Mouse (Mus musculus) kidney, postnatal 0 days (tissue): ENCODE results near the gene Bicral. TPM values are rescaled to one million over a fixed set of nuclear protein-coding genes. Genes with fewer than 3 reads are reported as not detected.

Source experiments
- ATAC-seq: fragments of 200-750 bp; cut with Nextera tagmentation; replicated peaks from 2 replicates; pipeline ENCODE4 v1.8.0; 2017; ENCODE audit warnings: low read depth, moderate number of reproducible peaks, moderate TSS enrichment, moderate library complexity; ENCODE audit not compliant: low FRiP score
- DNase-seq: peaks from one replicate; pipeline ENCODE4 v3.0.0-alpha.2; 2016; ENCODE audit warnings: low spot score
- H3K27ac ChIP-seq: fragments of 300-500 bp; sonication (generic); 2 replicates; pipeline ENCODE4 v1.5.1; 2014; ENCODE audit warnings: mild to moderate bottlenecking
- H3K27me3 ChIP-seq: fragments of 300-500 bp; sonication (generic); 2 replicates; pipeline ENCODE4 v1.6.1; 2014; ENCODE audit warnings: low read length, mixed read lengths; ENCODE audit not compliant: insufficient read depth
- H3K36me3 ChIP-seq: fragments of 300-500 bp; sonication (generic); 2 replicates; pipeline ENCODE4 v1.6.1; 2014; ENCODE audit warnings: low read length, mixed read lengths; ENCODE audit not compliant: insufficient read depth
- H3K4me1 ChIP-seq: fragments of 300-500 bp; sonication (generic); replicated peaks from 2 replicates; pipeline ENCODE4 v1.6.1; 2014; ENCODE audit warnings: antibody characterized with exemption, low read length, mixed read lengths; ENCODE audit not compliant: insufficient read depth
- H3K4me2 ChIP-seq: fragments of 300-500 bp; sonication (generic); 2 replicates; pipeline ENCODE4 v1.6.1; 2014; ENCODE audit warnings: mild to moderate bottlenecking, low read length, moderate library complexity, mixed read lengths
- H3K4me3 ChIP-seq: fragments of 300-500 bp; sonication (generic); replicated peaks from 2 replicates; pipeline ENCODE4 v1.5.1; 2014; ENCODE audit warnings: low read depth, low read length
- H3K9ac ChIP-seq: fragments of 300-500 bp; sonication (generic); 2 replicates; pipeline ENCODE4 v1.6.1; 2014; ENCODE audit warnings: low read depth, low read length
- H3K9me3 ChIP-seq: fragments of 300-500 bp; sonication (generic); replicated peaks from 2 replicates; pipeline ENCODE4 v1.6.1; 2016; ENCODE audit warnings: low read length, inconsistent platforms, mixed read lengths
- CTCF ChIP-seq: IDR thresholded peaks from 2 replicates; pipeline ENCODE4 v1.5.1; 2016; ENCODE audit warnings: antibody characterized with exemption, low read depth, mild to moderate bottlenecking, moderate library complexity
- WGBS: fragments of 180-500 bp; shearing (Covaris S2); extraction: QIAGEN DNeasy Blood & Tissue Kit; methylation state at CpG from one replicate; pipeline ENCODE4 v1.1.7; 2014; 5-methylcytosine and 5-hydroxymethylcytosine counted together
- polyA plus RNA-seq: library from polyadenylated mRNA; unstranded; fragments of >200 nt; fragmentation: Nextera tagmentation; extraction: Ambion mirVana; gene quantifications from 2 replicates; pipeline ENCODE4 v1.2.1, GENCODE M21; 2015

Bicral gene
- polyA plus RNA-seq, 1 experiment from 2014 or later: 4.1 TPM

DNA sequence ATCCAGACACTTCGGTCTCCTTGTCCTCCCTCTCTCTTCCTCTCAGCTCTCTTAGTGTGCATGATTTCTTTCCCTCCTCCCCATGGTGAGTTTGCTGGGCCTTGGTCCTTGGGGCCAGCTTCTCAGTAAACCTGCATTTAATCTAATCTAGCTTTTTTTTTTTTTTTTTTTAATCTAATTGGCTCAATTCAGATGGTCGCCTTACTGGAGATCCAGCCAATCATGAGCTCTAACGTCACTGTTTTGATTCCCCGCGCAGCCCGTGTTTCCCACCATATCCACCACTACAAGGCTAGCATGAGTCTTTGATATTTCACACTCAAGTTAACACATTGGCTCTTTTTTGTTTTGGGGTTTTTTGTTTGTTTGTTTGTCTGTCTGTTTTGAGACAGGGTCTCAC is 43.8 kb downstream of the Bicral start:
- Histone ChIP-seq H3K4me1 (no peaks in the 10 kb centered on the region), H3K27me3 (no peaks in the 10 kb centered on the region), H3K9ac (no peak overlapping the region), H3K36me3 (0 out of 2 replicates have a peak, but pooled peaks cover 18% of the 10 kb centered on the region), H3K27ac (no peak overlapping the region), H3K4me3 (no peak overlapping the region), H3K4me2 (no peak overlapping the region), H3K9me3 (no peaks in the 10 kb centered on the region)
- DNase-seq (no peak), ATAC-seq (no peak)
- WGBS: 91% methylated on average over 6 of the region's 6 CpGs
- TF ChIP-seq CTCF: no peak

DNA sequence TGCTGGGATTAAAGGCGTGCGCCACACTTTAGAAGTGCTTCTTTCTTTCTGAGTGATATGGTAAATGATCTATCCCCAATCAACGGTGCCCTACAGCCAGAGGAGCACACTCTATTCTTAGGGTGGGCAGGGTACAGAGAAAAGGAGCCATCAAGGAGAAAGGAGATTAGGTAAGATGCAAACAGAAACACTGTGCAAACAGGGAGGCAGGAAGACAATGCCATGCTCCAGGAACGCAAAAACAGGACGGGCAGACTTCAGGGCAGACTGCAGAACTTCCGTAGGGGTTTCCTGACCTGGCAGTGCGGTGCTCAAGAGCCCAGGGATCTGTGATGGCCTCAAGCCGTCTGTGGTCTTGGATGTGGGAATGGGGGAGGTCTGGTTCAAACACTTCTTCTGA is 44.6 kb downstream of the Bicral start:
- H3K4me3 ChIP-seq: no peak overlapping the region
- no peak for DNase-seq
- no peak overlapping the region for H3K27ac ChIP-seq
- H3K27me3 ChIP-seq: no peaks in the 10 kb centered on the region
- no peaks in the 10 kb centered on the region for H3K9me3 ChIP-seq
- H3K4me1 ChIP-seq: no peaks in the 10 kb centered on the region
- 77% methylated on average over 8 of the region's 8 CpGs for WGBS
- H3K9ac ChIP-seq: no peak overlapping the region
- TF ChIP-seq CTCF: no peak
- H3K36me3 ChIP-seq: peaks cover 25% of the 10 kb centered on the region; the same call in 1 of the 2 replicates
- ATAC-seq: no peak
- H3K4me2 ChIP-seq: no peak overlapping the region

DNA sequence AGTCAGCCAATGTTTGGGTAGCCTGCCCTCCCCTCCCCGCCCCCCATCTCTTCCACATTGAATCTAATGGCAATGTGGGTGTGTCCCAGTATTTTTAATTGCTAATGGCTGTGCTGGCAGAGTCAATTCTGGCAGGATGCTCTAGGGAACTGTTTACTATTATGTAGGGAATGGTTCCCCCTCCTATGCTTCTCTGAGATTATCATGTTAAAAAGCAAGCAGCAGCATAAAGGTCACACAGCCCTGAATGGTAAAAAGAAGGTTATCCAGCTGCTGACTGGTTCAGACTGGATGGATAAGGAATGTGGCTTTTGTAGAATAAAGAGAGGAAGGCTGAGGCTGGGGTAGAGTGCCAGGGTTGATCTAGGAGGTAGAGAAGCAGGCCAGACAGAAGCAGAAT is 45.8 kb downstream of the Bicral start:
- no peak for TF ChIP-seq CTCF
- Histone ChIP-seq H3K4me2 (no peak overlapping the region), H3K36me3 (peaks cover 32% of the 10 kb centered on the region), H3K4me1 (no peaks in the 10 kb centered on the region), H3K9ac (no peak overlapping the region), H3K27ac (no peak overlapping the region), H3K4me3 (no peak overlapping the region), H3K27me3 (no peaks in the 10 kb centered on the region), H3K9me3 (no peaks in the 10 kb centered on the region)
- DNase-seq (no peak), ATAC-seq (no peak)
- 100% methylated on average over 1 of the region's 1 CpGs for WGBS

DNA sequence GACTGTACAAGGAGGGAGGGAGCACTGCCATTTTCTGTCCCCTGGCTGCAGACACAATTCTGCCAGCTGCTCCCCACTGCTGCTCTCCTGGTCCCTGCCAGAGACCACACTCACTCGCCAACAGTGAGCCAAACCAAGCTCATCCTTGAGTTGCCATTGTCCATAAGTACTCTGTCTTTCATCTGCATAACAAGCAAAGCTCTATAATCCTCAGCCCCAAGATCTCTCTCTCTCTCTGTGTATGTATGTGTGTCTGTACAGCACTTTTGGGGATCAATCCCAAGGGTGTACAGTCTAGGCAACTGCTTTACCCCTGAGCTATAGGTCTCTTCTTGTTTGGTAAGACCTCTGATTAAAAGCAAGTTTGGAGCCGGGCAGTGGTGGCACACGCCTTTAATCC is 47.6 kb downstream of the Bicral start:
- no peaks in the 10 kb centered on the region for H3K27me3 ChIP-seq
- H3K4me3 ChIP-seq: no peak overlapping the region
- DNase-seq (no peak), ATAC-seq (no peak)
- no peak overlapping the region for H3K27ac ChIP-seq
- no peak for TF ChIP-seq CTCF
- H3K4me2 ChIP-seq: no peak overlapping the region
- 92% methylated on average over 3 of the region's 3 CpGs for WGBS
- H3K9me3 ChIP-seq: no peaks in the 10 kb centered on the region
- H3K4me1 ChIP-seq: no peaks in the 10 kb centered on the region
- H3K36me3 ChIP-seq: peaks cover 44% of the 10 kb centered on the region
- H3K9ac ChIP-seq: no peak overlapping the region

DNA sequence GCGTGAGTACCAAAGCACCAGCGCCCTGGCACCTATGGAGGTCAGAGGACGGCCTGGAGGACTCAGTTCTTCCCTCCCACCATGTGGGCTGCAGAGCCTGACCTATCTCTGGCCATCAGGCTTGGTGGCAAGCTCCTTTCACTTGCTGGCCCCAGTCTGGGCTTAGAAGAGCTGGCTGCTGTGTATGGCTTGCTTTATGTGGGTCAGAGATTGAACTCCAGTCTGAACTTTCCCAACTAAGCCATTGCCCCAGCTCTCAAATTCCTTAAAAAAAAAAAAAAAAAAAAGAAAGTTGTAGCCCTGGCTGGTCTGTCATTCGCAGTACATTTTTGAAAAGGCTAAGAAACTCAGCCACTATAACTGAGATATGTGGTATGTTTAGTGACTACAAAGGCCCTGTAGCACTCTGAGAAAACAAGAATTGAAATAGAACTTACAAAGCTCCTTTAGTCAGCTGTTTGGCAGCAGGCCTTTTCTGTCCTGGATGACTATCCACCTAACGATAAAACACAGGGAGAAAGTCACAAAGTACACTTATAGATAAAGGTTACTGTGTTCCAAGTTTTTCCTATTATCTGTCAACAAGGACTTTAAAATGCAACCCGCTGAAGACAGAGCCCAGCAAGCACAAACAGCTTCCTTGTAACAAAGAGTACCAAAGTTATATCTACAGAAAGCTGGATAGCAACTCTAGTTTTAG is 49.0 kb downstream of the Bicral start:
- no peak overlapping the region for H3K4me3 ChIP-seq
- H3K27ac ChIP-seq: no peak overlapping the region
- H3K4me2 ChIP-seq: no peak overlapping the region
- H3K4me1 ChIP-seq: no peaks in the 10 kb centered on the region
- DNase-seq (no peak), ATAC-seq (no peak)
- no peaks in the 10 kb centered on the region for H3K27me3 ChIP-seq
- WGBS: 84% methylated on average over 6 of the region's 6 CpGs
- H3K9me3 ChIP-seq: no peaks in the 10 kb centered on the region
- H3K36me3 ChIP-seq: peaks cover 44% of the 10 kb centered on the region
- no peak for TF ChIP-seq CTCF
- no peak overlapping the region for H3K9ac ChIP-seq

DNA sequence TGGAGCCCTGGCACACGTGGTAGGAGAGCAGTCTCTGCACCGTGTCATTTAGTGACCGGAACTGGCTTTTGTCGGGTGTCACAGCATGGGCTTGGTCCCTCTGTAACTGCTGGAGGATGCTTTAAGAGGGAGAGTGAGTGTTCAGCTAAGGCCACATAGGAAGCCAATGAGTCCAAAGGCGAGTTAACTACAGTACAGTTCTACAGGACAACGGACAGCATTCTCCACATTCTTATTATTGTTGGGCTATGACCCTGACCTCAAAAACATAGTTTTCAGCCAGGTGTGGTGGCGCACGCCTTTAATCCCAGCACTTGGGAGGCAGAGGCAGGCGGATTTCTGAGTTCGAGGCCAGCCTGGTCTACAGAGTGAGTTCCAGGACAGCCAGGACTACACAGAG is 49.9 kb downstream of the Bicral start:
- Histone ChIP-seq H3K36me3 (peaks cover 41% of the 10 kb centered on the region), H3K4me2 (no peak overlapping the region), H3K4me3 (no peak overlapping the region), H3K27ac (no peak overlapping the region), H3K4me1 (no peaks in the 10 kb centered on the region), H3K27me3 (no peaks in the 10 kb centered on the region), H3K9ac (no peak overlapping the region), H3K9me3 (no peaks in the 10 kb centered on the region)
- WGBS: 89% methylated on average over 10 of the region's 10 CpGs
- no peak for DNase-seq
- no peak for ATAC-seq
- no peak for TF ChIP-seq CTCF

DNA sequence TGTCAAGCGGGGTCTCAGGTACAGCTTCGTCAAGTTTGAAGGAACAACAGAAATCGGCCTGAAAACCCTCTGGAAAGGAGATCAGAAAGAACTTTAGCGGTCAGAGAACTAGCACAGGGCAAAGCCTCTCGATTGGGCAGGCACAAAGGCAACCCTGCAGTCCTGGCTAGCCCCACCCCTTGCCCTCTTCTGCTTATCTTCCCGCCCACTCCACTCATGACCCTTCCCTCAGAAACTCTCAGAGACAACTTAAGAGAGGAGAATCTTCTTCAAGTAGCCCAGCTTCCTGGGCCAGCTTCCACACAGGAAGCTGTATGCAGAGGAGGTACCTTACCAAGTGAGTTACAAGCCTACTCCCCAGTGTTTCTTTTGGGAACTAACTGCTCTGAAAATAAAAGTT is 56.5 kb downstream of the Bicral start:
- TF ChIP-seq CTCF: no peak
- Histone ChIP-seq H3K27ac (no peak overlapping the region), H3K4me1 (no peaks in the 10 kb centered on the region), H3K36me3 (peaks cover 35% of the 10 kb centered on the region), H3K4me2 (no peak overlapping the region), H3K27me3 (no peaks in the 10 kb centered on the region), H3K9ac (no peak overlapping the region), H3K4me3 (no peak overlapping the region), H3K9me3 (no peaks in the 10 kb centered on the region)
- 81% methylated on average over 6 of the region's 6 CpGs for WGBS
- DNase-seq (no peak), ATAC-seq (no peak)
